Mouse (Mus musculus): ENCODE measurements around the gene Col12a1. TPM values are rescaled to one million over a fixed set of nuclear protein-coding genes. Genes with fewer than 3 reads are reported as not detected.
A peak's percentile ranks its signal among the peaks of the same experiment; 100 is the strongest.

Gene Col12a1
- polyA plus RNA-seq, 1 experiment from 2014 or later = 6.2 TPM

- 9% methylated on average over 23 of the region's 23 CpGs for WGBS
- no peak overlapping the region for H3K9ac ChIP-seq (replicated peaks; ENCODE audit: low read length)
- ATAC-seq (ENCODE audit: low FRiP score, low TSS enrichment) (no peak), DNase-seq (peak; percentile 92)
- H3K27me3 ChIP-seq (ENCODE audit: control insufficient read depth, insufficient read depth, low read length) = peaks cover 34% of the 10 kb centered on the region
- no peaks in the 10 kb centered on the region for H3K36me3 ChIP-seq (ENCODE audit: control insufficient read depth, insufficient read depth, low read length)
- peak overlapping the region; percentile 96 for H3K4me2 ChIP-seq (ENCODE audit: low read length)
- peak overlapping the region; percentile 52 for H3K4me3 ChIP-seq (replicated peaks; ENCODE audit: low read depth, low read length)
- H3K27ac ChIP-seq (replicated peaks; ENCODE audit: low read depth, low read length) = no peak overlapping the region
- no peaks in the 10 kb centered on the region for H3K9me3 ChIP-seq (ENCODE audit: control insufficient read depth, low read length)
- peaks cover 28% of the 10 kb centered on the region for H3K4me1 ChIP-seq (ENCODE audit: control insufficient read depth, insufficient read depth, low read length)
Measured at GRCm38 (mm10) chr9:79716909-79717835, 1.5 kb downstream of the Col12a1 start.

- Histone ChIP-seq H3K27me3 (ENCODE audit: control insufficient read depth, insufficient read depth, low read length) (peaks cover 34% of the 10 kb centered on the region), H3K9ac (replicated peaks; ENCODE audit: low read length) (no peak overlapping the region), H3K4me3 (replicated peaks; ENCODE audit: low read depth, low read length) (peak overlapping the region; percentile 52; the same call in 1 of the 2 replicates), H3K27ac (replicated peaks; ENCODE audit: low read depth, low read length) (no peak overlapping the region), H3K4me1 (ENCODE audit: control insufficient read depth, insufficient read depth, low read length) (peaks cover 28% of the 10 kb centered on the region), H3K9me3 (ENCODE audit: control insufficient read depth, low read length) (no peaks in the 10 kb centered on the region), H3K36me3 (ENCODE audit: control insufficient read depth, insufficient read depth, low read length) (no peaks in the 10 kb centered on the region), H3K4me2 (ENCODE audit: low read length) (peak overlapping the region; percentile 96)
- 43% methylated on average over 5 of the region's 5 CpGs for WGBS
- DNase-seq (peak; percentile 25), ATAC-seq (ENCODE audit: low FRiP score, low TSS enrichment) (no peak)
Measured at GRCm38 (mm10) chr9:79716496-79716895, 2.1 kb downstream of the Col12a1 start.

GRCm38 (mm10) chr9:79714471-79715045, 4.1 kb downstream of the Col12a1 start:
- peak overlapping the region; percentile 53 for H3K4me2 ChIP-seq (ENCODE audit: low read length)
- H3K9ac ChIP-seq (replicated peaks; ENCODE audit: low read length) = 0 out of 2 replicates have a peak overlapping the region, but pooled peaks have one; percentile 29
- DNase-seq (peak; percentile 75), ATAC-seq (ENCODE audit: low FRiP score, low TSS enrichment) (peak; percentile 51; the same call in 1 of the 2 replicates)
- no peaks in the 10 kb centered on the region for H3K36me3 ChIP-seq (ENCODE audit: control insufficient read depth, insufficient read depth, low read length)
- peak overlapping the region; percentile 23 for H3K4me3 ChIP-seq (replicated peaks; ENCODE audit: low read depth, low read length)
- 2% methylated on average over 16 of the region's 16 CpGs for WGBS
- H3K4me1 ChIP-seq (ENCODE audit: control insufficient read depth, insufficient read depth, low read length) = peaks cover 23% of the 10 kb centered on the region
- H3K27me3 ChIP-seq (ENCODE audit: control insufficient read depth, insufficient read depth, low read length) = peaks cover 19% of the 10 kb centered on the region
- H3K9me3 ChIP-seq (ENCODE audit: control insufficient read depth, low read length) = no peaks in the 10 kb centered on the region
- no peak overlapping the region for H3K27ac ChIP-seq (replicated peaks; ENCODE audit: low read depth, low read length)

GRCm38 (mm10) chr9:79689771-79690535, 28.7 kb downstream of the Col12a1 start:
- Histone ChIP-seq H3K4me2 (ENCODE audit: low read length) (0 out of 2 replicates have a peak overlapping the region, but pooled peaks have one; percentile 13), H3K4me3 (replicated peaks; ENCODE audit: low read depth, low read length) (no peak overlapping the region), H3K27me3 (ENCODE audit: control insufficient read depth, insufficient read depth, low read length) (no peaks in the 10 kb centered on the region), H3K9me3 (ENCODE audit: control insufficient read depth, low read length) (no peaks in the 10 kb centered on the region), H3K27ac (replicated peaks; ENCODE audit: low read depth, low read length) (peak overlapping the region; percentile 10; the same call in 1 of the 2 replicates), H3K9ac (replicated peaks; ENCODE audit: low read length) (no peak overlapping the region), H3K36me3 (ENCODE audit: control insufficient read depth, insufficient read depth, low read length) (no peaks in the 10 kb centered on the region), H3K4me1 (ENCODE audit: control insufficient read depth, insufficient read depth, low read length) (peaks cover 10% of the 10 kb centered on the region)
- DNase-seq (peak; percentile 72), ATAC-seq (ENCODE audit: low FRiP score, low TSS enrichment) (peak; percentile 68; the same call in 1 of the 2 replicates)
- WGBS = 37% methylated on average over 11 of the region's 11 CpGs

GRCm38 (mm10) chr9:79689342-79689741, 29.3 kb downstream of the Col12a1 start:
- 78% methylated on average over 7 of the region's 7 CpGs for WGBS
- no peaks in the 10 kb centered on the region for H3K9me3 ChIP-seq (ENCODE audit: control insufficient read depth, low read length)
- ATAC-seq (ENCODE audit: low FRiP score, low TSS enrichment) = no peak

GRCm38 (mm10) chr9:79687227-79687626, 31.4 kb downstream of the Col12a1 start:
- H3K27me3 ChIP-seq (ENCODE audit: control insufficient read depth, insufficient read depth, low read length) = no peaks in the 10 kb centered on the region
- H3K4me3 ChIP-seq (replicated peaks; ENCODE audit: low read depth, low read length) = no peak overlapping the region
- ATAC-seq (ENCODE audit: low FRiP score, low TSS enrichment) (no peak), DNase-seq (no peak)
- H3K9me3 ChIP-seq (ENCODE audit: control insufficient read depth, low read length) = no peaks in the 10 kb centered on the region
- no peaks in the 10 kb centered on the region for H3K36me3 ChIP-seq (ENCODE audit: control insufficient read depth, insufficient read depth, low read length)
- H3K4me1 ChIP-seq (ENCODE audit: control insufficient read depth, insufficient read depth, low read length) = peaks cover 10% of the 10 kb centered on the region
- no peak overlapping the region for H3K4me2 ChIP-seq (ENCODE audit: low read length)
- 79% methylated on average over 3 of the region's 3 CpGs for WGBS
- no peak overlapping the region for H3K27ac ChIP-seq (replicated peaks; ENCODE audit: low read depth, low read length)
- H3K9ac ChIP-seq (replicated peaks; ENCODE audit: low read length) = no peak overlapping the region

More at GRCm38 (mm10) chr9:79689342-79689741, 29.3 kb downstream of the Col12a1 start:
- H3K9ac ChIP-seq (replicated peaks; ENCODE audit: low read length) = no peak overlapping the region
- no peak overlapping the region for H3K27ac ChIP-seq (replicated peaks; ENCODE audit: low read depth, low read length)
- H3K36me3 ChIP-seq (ENCODE audit: control insufficient read depth, insufficient read depth, low read length) = no peaks in the 10 kb centered on the region
- H3K4me3 ChIP-seq (replicated peaks; ENCODE audit: low read depth, low read length) = no peak overlapping the region
- no peak overlapping the region for H3K4me2 ChIP-seq (ENCODE audit: low read length)
- DNase-seq = no peak
- no peaks in the 10 kb centered on the region for H3K27me3 ChIP-seq (ENCODE audit: control insufficient read depth, insufficient read depth, low read length)
- H3K4me1 ChIP-seq (ENCODE audit: control insufficient read depth, insufficient read depth, low read length) = peaks cover 10% of the 10 kb centered on the region

- Histone ChIP-seq H3K27me3 (ENCODE audit: control insufficient read depth, insufficient read depth, low read length) (no peaks in the 10 kb centered on the region), H3K9me3 (ENCODE audit: control insufficient read depth, low read length) (no peaks in the 10 kb centered on the region), H3K36me3 (ENCODE audit: control insufficient read depth, insufficient read depth, low read length) (no peaks in the 10 kb centered on the region), H3K9ac (replicated peaks; ENCODE audit: low read length) (no peak overlapping the region), H3K4me3 (replicated peaks; ENCODE audit: low read depth, low read length) (no peak overlapping the region), H3K27ac (replicated peaks; ENCODE audit: low read depth, low read length) (no peak overlapping the region), H3K4me1 (ENCODE audit: control insufficient read depth, insufficient read depth, low read length) (peaks cover 10% of the 10 kb centered on the region), H3K4me2 (ENCODE audit: low read length) (no peak overlapping the region)
- peak; percentile 39 for DNase-seq
- no peak for ATAC-seq (ENCODE audit: low FRiP score, low TSS enrichment)
- WGBS = 22% methylated on average over 1 of the region's 1 CpGs
Measured at GRCm38 (mm10) chr9:79686049-79686448, 32.6 kb downstream of the Col12a1 start.

- Histone ChIP-seq H3K27me3 (ENCODE audit: control insufficient read depth, insufficient read depth, low read length) (no peaks in the 10 kb centered on the region), H3K9me3 (ENCODE audit: control insufficient read depth, low read length) (no peaks in the 10 kb centered on the region), H3K4me1 (ENCODE audit: control insufficient read depth, insufficient read depth, low read length) (no peaks in the 10 kb centered on the region), H3K4me2 (ENCODE audit: low read length) (no peak overlapping the region), H3K4me3 (replicated peaks; ENCODE audit: low read depth, low read length) (no peak overlapping the region), H3K27ac (replicated peaks; ENCODE audit: low read depth, low read length) (no peak overlapping the region), H3K9ac (replicated peaks; ENCODE audit: low read length) (no peak overlapping the region), H3K36me3 (ENCODE audit: control insufficient read depth, insufficient read depth, low read length) (no peaks in the 10 kb centered on the region)
- DNase-seq (no peak), ATAC-seq (ENCODE audit: low FRiP score, low TSS enrichment) (no peak)
- WGBS = 82% methylated on average over 4 of the region's 4 CpGs
Measured at GRCm38 (mm10) chr9:79680453-79681240, 38.0 kb downstream of the Col12a1 start.

All from midbrain, embryonic 14.5 days (tissue).